Mouse (Mus musculus): ENCODE results near the gene Morf4l1. TPM values are rescaled to one million over a fixed set of nuclear protein-coding genes. Genes with fewer than 3 reads are reported as not detected.

The Morf4l1 gene
- 361 TPM for polyA plus RNA-seq (2017; shearing (Covaris generic))

DNA sequence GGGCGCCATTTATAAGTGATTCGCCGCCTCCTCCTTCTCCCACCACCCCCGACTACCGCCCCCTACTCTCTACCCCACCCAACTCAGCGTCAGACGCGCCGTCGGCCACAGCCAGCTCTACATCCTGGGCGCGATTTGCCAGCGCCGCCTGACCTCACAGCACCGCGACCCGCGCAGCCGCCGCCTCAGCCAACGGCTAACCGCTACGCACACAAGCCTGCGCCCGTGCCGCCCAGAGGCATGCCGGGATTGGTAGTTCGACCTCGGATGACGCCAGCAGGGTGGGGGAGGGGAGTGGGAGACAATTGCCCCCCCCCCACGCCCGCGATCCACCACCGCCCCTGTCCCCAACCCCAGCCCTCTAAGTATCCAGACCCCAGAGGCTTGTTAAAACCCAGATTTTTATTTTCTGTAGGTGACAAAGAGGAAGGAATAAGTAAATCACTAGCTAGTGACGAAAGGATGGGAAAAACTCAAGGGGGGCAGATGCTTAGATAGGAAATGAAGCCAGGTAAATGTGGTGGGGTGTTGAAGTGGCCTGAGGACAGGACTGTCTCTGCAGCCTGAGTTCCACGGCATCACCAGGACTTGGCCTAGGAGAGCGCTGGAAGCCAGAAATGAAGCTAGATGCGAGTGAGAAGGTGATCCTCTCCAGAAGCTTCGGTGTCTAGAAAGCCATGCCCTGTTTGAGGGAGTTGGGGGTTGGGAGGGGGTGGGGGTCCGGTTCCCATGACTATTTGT is at the start of gene Morf4l1:
Gene Morf4l1 (minus strand): TSS at position 208 of the 741 bp plus-strand sequence.

GRCm38 (mm10) chr9:90162926-90163748 is 48.6 kb upstream of the Morf4l1 start, which contains the start of gene Adamts7:
Gene Adamts7, plus strand, starts transcription at chr9:90163069.

DNA sequence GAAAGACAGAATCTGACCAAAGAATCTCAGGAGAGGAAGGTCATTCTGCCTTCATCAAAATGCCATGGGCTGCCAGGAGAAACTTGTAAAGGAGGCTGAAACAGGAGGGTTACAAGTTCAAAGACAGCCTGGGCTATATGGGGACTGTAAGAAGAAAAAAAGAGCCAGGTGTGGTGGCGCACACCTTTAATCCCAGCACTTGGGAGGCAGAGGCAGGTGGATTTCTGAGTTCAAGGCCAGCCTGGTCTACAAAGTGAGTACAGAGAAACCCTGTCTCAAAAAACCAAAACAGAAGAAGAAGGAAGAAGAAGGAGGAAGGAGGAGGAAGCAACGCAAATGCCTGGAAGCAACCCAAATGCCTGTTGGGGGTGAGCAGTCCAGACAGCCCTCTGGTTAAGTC is 60.7 kb downstream of the Morf4l1 start, which contains the start of gene Ctsh:
Gene Ctsh (plus strand): TSS at position 301 of the 400 bp plus-strand sequence.

Other genes with a start within 250 kb of the Morf4l1 start
- 0.10 TPM for gene Rasgrf1, start 204.9 kb downstream of the Morf4l1 start, polyA plus RNA-seq (2017; shearing (Covaris generic))
- 9.2 TPM for gene Ctsh, start 60.6 kb downstream of the Morf4l1 start, polyA plus RNA-seq (2017; shearing (Covaris generic))
- not detected for gene Adamts7, start 48.3 kb upstream of the Morf4l1 start, polyA plus RNA-seq (2017; shearing (Covaris generic))
- 21.0 TPM for gene Tbc1d2b, start 156.0 kb upstream of the Morf4l1 start, polyA plus RNA-seq (2017; shearing (Covaris generic))